Mouse (Mus musculus) ZHBTc4 (cell line): Measurements from ENCODE around the gene Pik3ip1.

ENCODE experiments used
- DNase-seq: peaks from one replicate; pipeline ENCODE4 v3.0.0-alpha.2; 2011; ENCODE audit warnings: low read depth, low spot score

The Pik3ip1 gene

GRCm38 (mm10) chr11:3373591-3374292 lies 43.5 kb downstream of the Pik3ip1 start:
- no peak for DNase-seq

DNA sequence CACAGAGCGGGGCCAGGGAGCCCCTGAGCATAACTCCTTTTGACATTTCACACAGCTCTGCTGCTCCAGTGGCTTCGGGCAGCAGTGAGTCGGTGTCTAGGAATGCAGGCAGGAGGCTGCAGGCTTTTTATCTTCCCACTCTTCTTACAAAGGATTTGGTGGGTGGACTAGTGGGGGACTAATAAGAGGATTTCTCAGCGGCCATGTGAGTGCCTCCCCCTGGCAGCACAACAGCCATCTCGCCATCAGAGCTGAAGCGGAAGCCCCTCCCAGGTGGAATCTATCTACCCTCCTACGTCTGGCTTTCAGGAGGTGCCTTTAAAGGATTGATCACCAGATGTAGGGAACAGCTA lies 44.1 kb downstream of the Pik3ip1 start:
- no peak for DNase-seq

- DNase-seq = no peak
Measured at GRCm38 (mm10) chr11:3374741-3375140, 44.5 kb downstream of the Pik3ip1 start.

DNA sequence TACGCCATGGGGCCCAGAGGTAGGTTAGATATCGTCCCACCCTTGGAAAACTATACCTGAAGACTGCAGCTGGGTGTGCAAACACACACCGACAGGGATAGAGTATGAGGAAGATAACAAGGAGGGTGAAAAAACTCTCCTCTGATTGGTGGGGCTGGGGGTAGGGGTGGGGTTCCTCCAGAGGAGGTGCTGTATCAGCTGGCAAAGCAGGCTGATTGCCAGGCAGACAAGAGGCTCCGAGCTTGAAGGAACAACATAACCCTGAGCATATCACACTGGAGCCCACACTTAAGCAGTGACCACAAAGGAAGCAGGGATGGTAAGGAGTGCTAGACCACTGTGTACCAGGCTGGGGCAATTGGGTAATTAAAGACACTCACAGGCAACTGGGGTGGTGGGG lies 49.2 kb downstream of the Pik3ip1 start:
- DNase-seq = no peak

DNA sequence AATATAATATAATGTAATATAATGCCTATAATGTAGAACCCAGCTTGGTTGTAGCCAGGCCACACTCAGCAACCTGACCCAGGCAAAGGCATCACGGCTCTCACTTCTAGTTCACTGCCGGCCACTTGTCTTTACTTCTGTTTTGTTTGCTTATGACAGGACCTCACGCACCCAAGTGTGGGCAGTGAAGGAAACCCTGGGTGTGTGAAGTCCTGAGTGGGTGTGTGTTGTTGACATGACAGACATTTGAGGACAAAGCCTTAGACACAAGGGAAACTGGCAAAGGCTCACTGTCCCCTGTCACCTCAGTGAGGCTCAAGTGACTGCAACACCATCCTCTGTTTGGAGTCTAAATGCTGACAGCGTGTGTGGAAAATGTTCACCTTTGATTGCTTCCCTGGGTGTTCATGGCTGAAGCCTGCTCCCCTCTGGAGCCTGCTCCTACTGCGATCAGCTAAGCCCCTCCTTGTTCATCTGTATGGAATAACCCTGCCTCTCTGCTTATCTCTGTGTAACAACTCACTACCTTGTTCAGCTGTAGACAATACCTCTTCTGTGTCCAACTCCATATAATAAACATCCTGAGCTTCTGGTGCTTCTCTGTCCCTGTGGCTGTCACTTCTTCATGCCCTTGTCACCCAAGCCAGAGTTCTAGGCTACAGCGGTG lies 51.1 kb downstream of the Pik3ip1 start:
- no peak for DNase-seq

- peak; percentile 67 for DNase-seq
Measured at GRCm38 (mm10) chr11:3382602-3383594, 52.7 kb downstream of the Pik3ip1 start.

DNA sequence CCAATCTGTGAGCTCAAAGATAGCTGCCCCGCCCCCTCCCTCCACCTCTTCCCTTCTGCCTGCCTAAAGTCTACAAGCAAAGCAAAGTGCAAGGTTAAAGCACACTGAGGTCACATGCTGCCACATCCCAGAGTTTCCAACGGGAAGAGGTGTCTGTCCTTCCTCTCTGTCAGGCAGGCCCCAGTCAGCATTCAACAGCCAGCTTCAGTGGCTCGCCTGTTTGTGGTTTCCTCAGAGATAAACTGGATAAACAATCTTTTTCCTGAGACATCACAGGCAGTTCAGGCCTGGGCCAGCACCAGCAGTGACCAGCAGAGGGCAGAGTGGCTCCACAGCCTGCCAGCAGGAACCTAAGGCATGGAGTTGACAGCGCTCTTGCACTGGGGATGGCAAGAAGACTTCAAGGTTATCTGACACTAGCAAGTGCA lies 56.8 kb downstream of the Pik3ip1 start:
- peak; percentile 90 for DNase-seq

GRCm38 (mm10) chr11:3387482-3388196 lies 57.4 kb downstream of the Pik3ip1 start:
- DNase-seq = no peak

GRCm38 (mm10) chr11:3389996-3390395 lies 59.8 kb downstream of the Pik3ip1 start:
- DNase-seq = no peak

GRCm38 (mm10) chr11:3390789-3391188 lies 60.6 kb downstream of the Pik3ip1 start:
- peak; percentile 79 for DNase-seq

DNA sequence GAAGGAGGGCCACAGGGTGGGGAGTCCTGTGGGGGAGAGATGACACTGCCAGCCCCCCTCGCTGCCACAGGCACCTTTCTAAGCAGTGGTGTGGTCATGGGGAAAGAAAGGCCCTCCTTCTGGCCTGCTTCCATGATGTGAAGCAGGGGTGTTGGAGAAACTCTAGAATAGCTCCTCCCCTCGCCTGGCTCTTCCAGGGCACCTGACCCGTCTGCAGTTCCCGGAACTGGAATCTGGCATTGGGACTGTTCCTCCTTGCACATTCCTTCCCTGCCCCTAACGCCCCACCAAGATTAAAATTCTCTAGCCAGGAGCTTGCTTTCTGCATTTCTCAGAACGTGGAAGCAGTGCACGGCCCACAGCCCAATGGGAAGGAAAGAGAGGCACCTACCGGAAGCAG lies 62.3 kb downstream of the Pik3ip1 start:
- DNase-seq = peak; percentile 85
